Mouse (Mus musculus) heart, embryonic 13.5 days (tissue): ENCODE results near the gene Dnpep. TPM values are rescaled to one million over a fixed set of nuclear protein-coding genes. Genes with fewer than 3 reads are reported as not detected.

Experiments
- ATAC-seq: fragments of 200-750 bp; cut with Nextera tagmentation; 2 replicates; pipeline ENCODE4 v1.8.0; 2017; ENCODE audit warnings: moderate TSS enrichment; ENCODE audit not compliant: insufficient number of reproducible peaks, low FRiP score, low TSS enrichment; ENCODE audit errors: extremely low read depth
- H3K27ac ChIP-seq: fragments of 300-500 bp; sonication (generic); replicated peaks from 2 replicates; pipeline ENCODE4 v1.5.1; 2015; ENCODE audit warnings: moderate library complexity, mild to moderate bottlenecking, inconsistent platforms
- H3K27me3 ChIP-seq: fragments of 300-500 bp; sonication (generic); replicated peaks from 2 replicates; pipeline ENCODE4 v1.6.1; 2015; ENCODE audit warnings: mild to moderate bottlenecking, inconsistent platforms
- H3K36me3 ChIP-seq: fragments of 300-500 bp; sonication (generic); 2 replicates; pipeline ENCODE4 v1.6.1; 2015; ENCODE audit warnings: mild to moderate bottlenecking, inconsistent platforms
- H3K4me1 ChIP-seq: fragments of 300-500 bp; sonication (generic); 2 replicates; pipeline ENCODE4 v1.6.1; 2015; ENCODE audit warnings: inconsistent platforms
- H3K4me2 ChIP-seq: fragments of 300-500 bp; sonication (generic); 2 replicates; pipeline ENCODE4 v1.6.1; 2015; ENCODE audit warnings: inconsistent platforms, mild to moderate bottlenecking, moderate library complexity
- H3K4me3 ChIP-seq: fragments of 300-500 bp; sonication (generic); 2 replicates; pipeline ENCODE4 v1.5.1; 2015; ENCODE audit warnings: moderate library complexity, mild to moderate bottlenecking, inconsistent platforms
- H3K9ac ChIP-seq: fragments of 300-500 bp; sonication (generic); 2 replicates; pipeline ENCODE4 v1.6.1; 2015; ENCODE audit warnings: inconsistent platforms, mild to moderate bottlenecking, moderate library complexity
- H3K9me3 ChIP-seq: fragments of 300-500 bp; sonication (generic); 2 replicates; pipeline ENCODE4 v1.6.1; 2016; ENCODE audit warnings: inconsistent platforms
- WGBS: fragments of 180-500 bp; shearing (Covaris S2); methylation state at CpG from one replicate; pipeline ENCODE4 v1.1.7; 2015; ENCODE audit warnings: mixed read lengths; 5-methylcytosine and 5-hydroxymethylcytosine counted together
- polyA plus RNA-seq: library from polyadenylated mRNA; unstranded; fragments of >200 nt; fragmentation: Nextera tagmentation; extraction: Ambion mirVana; gene quantifications from 2 replicates; pipeline ENCODE4 v1.2.1, GENCODE M21; 2015

The Dnpep gene
- polyA plus RNA-seq, 1 experiment from 2014 or later, result 115 TPM

DNA sequence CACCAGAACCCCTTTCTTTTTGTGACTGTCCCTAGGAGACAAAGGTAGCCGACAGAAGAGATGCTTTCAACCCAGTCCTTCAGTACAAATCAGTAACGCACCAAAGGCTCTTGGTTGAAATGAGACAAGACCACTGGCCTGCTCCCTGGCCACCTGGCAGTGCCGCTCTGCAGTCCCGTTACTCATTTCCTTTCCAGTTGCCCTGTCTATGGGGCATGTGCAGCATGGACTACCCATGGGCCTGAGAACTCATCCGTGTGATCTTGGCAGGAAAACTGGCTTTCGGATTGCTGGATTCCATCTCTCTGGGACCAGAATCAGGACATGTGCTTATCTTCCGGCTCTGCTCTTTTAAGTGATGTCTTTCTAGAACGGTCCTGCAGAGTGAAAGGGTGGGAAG lies 26.5 kb downstream of the Dnpep start:
- Histone ChIP-seq H3K27me3 (peaks cover 7% of the 10 kb centered on the region; the same call in 1 of the 2 replicates), H3K9ac (no peak overlapping the region), H3K4me3 (no peak overlapping the region), H3K9me3 (no peaks in the 10 kb centered on the region), H3K4me1 (peaks cover 21% of the 10 kb centered on the region), H3K27ac (no peak overlapping the region), H3K4me2 (no peak overlapping the region), H3K36me3 (no peaks in the 10 kb centered on the region)
- 76% methylated on average over 8 of the region's 8 CpGs for WGBS
- no peak for ATAC-seq

DNA sequence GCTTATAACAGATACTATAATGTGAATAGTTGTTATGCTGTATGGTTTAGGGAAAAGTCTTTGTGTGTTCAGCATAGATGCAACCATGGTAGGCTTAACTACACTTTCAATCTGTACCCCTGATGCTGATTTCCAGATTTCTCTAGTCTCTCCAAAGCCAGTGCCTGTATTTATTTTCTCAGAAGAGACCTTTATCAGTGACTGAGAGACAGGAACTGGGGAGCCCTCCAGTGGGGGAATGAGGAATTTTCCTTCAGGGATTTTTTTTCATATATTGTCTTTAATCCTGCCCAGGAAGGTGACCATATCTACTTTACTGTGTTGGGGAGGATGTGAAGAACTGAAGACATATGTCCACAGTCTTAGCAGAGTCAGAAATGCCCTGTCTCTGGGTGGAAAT lies 27.2 kb downstream of the Dnpep start:
- no peak overlapping the region for H3K9ac ChIP-seq
- H3K4me1 ChIP-seq, result peaks cover 21% of the 10 kb centered on the region
- no peak overlapping the region for H3K27ac ChIP-seq
- H3K36me3 ChIP-seq, result no peaks in the 10 kb centered on the region
- H3K4me3 ChIP-seq, result no peak overlapping the region
- H3K27me3 ChIP-seq, result peaks cover 7% of the 10 kb centered on the region; the same call in 1 of the 2 replicates
- H3K9me3 ChIP-seq, result no peaks in the 10 kb centered on the region
- ATAC-seq, result no peak
- no peak overlapping the region for H3K4me2 ChIP-seq

DNA sequence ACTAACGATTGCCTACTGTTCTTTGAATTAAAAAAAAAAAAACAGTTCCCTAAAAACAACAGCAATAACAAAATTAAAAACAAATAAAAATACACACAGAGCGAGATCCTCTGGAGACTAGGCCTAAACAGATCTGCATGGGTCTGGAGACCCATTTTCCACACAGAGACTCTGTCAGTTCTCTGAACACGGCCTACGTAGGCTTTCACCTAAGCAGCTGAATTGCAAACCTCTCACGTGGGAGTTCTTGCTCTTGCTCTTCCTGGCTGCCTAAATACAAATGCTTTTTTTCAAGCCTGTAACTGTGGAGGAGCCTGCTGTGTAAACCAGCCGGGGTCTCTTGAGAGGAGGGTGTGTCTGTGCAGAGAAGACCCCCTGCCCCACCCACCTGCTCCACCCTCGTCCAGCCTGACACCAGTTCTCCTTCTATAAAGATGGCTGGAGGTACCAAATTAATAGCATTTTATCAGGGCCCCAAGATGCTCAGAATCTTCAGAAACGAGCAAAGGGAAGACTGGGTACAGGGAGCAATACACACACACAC lies 27.8 kb downstream of the Dnpep start:
- Histone ChIP-seq H3K9me3 (no peaks in the 10 kb centered on the region), H3K4me2 (no peak overlapping the region), H3K27me3 (peaks cover 7% of the 10 kb centered on the region; the same call in 1 of the 2 replicates), H3K4me3 (no peak overlapping the region), H3K4me1 (peaks cover 21% of the 10 kb centered on the region), H3K36me3 (no peaks in the 10 kb centered on the region), H3K9ac (no peak overlapping the region), H3K27ac (no peak overlapping the region)
- ATAC-seq, result no peak
- WGBS, result 59% methylated on average over 8 of the region's 8 CpGs

DNA sequence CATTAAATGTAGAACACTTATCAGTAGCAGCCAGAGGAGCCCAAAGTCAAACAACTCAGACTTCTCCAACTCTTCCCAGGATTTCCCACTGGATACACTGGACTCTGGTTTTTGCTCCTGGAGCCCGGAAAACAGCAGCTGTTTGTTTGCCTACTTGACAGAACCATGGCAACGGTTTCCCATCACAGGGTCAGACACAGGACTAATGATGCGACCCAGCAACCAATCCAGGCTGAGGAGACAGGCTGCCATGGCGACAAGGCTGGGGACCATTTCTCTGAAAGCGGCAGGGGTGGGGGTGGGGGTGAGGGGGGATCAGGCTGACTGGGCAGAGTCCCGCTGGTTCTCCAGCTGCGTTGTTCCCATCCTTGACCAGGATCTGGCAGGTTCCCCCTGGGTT lies 28.4 kb downstream of the Dnpep start:
- no peak for ATAC-seq
- WGBS, result 15% methylated on average over 7 of the region's 7 CpGs
- Histone ChIP-seq H3K4me1 (peaks cover 21% of the 10 kb centered on the region), H3K9me3 (no peaks in the 10 kb centered on the region; the same call in 1 of the 2 replicates), H3K9ac (no peak overlapping the region), H3K27ac (no peak overlapping the region), H3K27me3 (peaks cover 7% of the 10 kb centered on the region; the same call in 1 of the 2 replicates), H3K4me3 (no peak overlapping the region), H3K36me3 (no peaks in the 10 kb centered on the region), H3K4me2 (no peak overlapping the region)

DNA sequence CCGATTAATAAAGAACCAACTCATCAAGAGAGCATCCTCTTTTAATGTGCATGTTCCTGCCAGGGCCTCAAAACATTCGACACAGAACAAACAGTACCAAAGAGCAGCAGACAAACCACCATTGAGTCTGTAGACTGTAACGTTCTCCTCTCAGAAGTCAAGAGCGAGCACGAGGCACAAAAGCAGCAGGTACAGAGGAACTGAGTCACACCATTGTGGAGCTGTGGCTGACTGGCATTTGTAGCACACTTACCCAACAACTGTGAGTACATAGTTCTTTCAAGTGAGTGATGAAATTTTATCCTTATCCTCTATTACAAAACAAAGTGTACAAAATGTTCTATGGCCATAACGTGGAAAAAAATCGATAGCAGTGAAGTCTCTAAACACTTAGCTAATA lies 32.9 kb downstream of the Dnpep start:
- Histone ChIP-seq H3K27ac (no peak overlapping the region), H3K36me3 (no peaks in the 10 kb centered on the region), H3K9me3 (no peaks in the 10 kb centered on the region; the same call in 1 of the 2 replicates), H3K27me3 (peaks cover 18% of the 10 kb centered on the region; the same call in 1 of the 2 replicates), H3K9ac (no peak overlapping the region), H3K4me1 (no peaks in the 10 kb centered on the region), H3K4me2 (no peak overlapping the region), H3K4me3 (no peak overlapping the region)
- ATAC-seq, result no peak
- whole genome bisulfite sequencing, result 77% methylated on average over 7 of the region's 7 CpGs

DNA sequence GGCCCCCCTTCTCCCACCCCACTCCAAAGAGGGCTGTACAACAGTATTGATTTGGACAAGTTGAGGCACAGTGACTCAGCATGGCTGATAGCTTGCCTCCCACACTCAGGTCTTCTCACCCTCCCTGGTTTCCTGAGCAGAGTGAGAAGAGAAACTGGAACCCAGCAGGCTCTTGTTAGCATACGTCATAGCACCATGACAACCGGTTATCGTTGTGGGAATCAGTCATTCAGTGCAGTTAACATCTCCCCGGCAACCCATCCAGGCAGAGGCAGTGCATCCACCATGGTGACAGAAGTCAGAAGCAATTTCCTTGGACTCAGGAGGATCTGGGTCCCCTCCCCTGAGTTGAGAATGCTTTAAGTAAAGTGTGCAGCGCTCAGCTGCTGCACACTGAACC lies 34.8 kb downstream of the Dnpep start:
- peaks cover 27% of the 10 kb centered on the region for H3K27me3 ChIP-seq
- H3K4me1 ChIP-seq, result no peaks in the 10 kb centered on the region
- no peak overlapping the region for H3K9ac ChIP-seq
- WGBS, result 68% methylated on average over 5 of the region's 5 CpGs
- no peaks in the 10 kb centered on the region; the same call in 1 of the 2 replicates for H3K9me3 ChIP-seq
- H3K27ac ChIP-seq, result no peak overlapping the region
- H3K36me3 ChIP-seq, result no peaks in the 10 kb centered on the region
- ATAC-seq, result no peak
- no peak overlapping the region for H3K4me2 ChIP-seq
- H3K4me3 ChIP-seq, result no peak overlapping the region

DNA sequence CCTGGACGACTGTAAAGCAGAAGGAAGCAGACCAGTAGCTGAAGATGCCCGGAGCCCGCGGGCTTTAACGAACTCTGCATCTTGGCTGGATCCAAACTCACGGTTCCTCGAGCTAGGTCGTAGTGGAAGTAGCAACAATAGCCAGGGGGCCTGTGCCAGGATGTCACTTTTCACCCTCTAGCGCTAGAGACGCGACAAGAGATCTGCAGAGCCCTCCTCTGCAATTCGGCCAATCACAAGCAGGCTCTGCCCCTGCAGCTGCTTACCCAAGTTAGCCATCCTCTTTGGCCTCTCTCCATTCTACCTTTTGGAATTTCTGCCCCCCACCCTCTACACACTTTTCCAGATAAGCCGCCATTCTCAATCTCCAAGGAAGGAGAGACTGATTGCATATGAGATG lies 39.6 kb downstream of the Dnpep start, which contains the start of gene Resp18:
Gene Resp18 (minus strand): TSS at position 188 of the 400 bp plus-strand sequence.
- Histone ChIP-seq H3K9ac (no peak within 1 kb of the TSS), H3K27me3 (peaks cover 65% of the 10 kb centered on the region), H3K4me1 (no peaks in the 10 kb centered on the region), H3K36me3 (no peaks in the 10 kb centered on the region), H3K9me3 (no peaks in the 10 kb centered on the region), H3K4me2 (no peak within 1 kb of the TSS), H3K27ac (no peak within 1 kb of the TSS), H3K4me3 (no peak within 1 kb of the TSS)
- 10% methylated on average over 13 of the region's 13 CpGs for WGBS
- no peak for ATAC-seq

DNA sequence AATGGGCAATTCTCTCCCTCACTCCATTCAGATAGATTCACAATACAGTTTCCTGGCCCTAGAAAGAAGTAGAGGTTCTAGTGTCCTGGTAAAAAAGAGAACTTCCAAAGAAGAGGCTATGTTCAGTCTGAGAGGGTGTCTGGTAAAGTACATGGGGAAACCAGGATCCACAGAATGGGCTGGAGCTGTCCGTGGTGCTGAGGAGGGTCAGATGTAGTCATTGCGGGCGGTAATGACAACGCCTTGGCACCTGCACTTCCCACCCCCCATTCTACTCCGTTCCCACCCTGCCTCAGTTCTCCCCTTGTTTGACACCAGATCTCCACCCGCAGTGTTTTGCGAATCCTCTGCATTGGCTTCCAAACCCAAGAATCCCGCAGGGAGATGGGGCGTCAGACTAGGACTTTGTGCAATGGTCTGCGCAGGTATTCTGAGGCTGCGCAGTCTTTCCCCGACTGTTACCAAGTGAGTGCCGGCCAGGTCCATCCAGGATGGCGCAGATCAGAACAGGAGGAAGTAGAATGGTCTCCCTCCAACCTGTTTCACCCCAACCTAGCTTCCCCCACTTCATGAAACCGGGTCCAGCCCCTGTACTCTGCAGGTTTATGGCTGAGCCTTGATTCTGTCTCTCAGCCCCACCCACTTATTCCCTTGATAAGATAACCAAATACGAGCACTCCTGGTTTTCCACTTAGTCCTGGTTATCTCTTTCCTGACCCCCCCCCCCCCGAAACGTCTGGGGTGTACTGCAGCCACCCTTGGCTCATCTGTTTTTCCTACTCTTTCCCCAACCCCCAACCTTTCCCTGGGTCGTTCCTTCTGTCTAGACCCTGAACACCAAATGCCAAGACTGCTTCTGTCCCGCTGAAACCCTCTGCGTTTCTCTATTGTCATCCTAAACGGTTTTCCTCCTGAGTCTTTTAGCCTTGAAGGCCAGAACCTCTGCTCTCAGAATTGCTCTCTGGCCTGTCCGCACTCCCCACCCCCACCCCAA lies 40.3 kb downstream of the Dnpep start:
- no peaks in the 10 kb centered on the region for H3K36me3 ChIP-seq
- no peak overlapping the region for H3K9ac ChIP-seq
- no peak overlapping the region for H3K4me2 ChIP-seq
- H3K9me3 ChIP-seq, result no peaks in the 10 kb centered on the region
- H3K27ac ChIP-seq, result no peak overlapping the region
- no peaks in the 10 kb centered on the region for H3K4me1 ChIP-seq
- peaks cover 71% of the 10 kb centered on the region for H3K27me3 ChIP-seq
- no peak overlapping the region for H3K4me3 ChIP-seq
- ATAC-seq, result no peak
- 7% methylated on average over 23 of the region's 23 CpGs for WGBS

DNA sequence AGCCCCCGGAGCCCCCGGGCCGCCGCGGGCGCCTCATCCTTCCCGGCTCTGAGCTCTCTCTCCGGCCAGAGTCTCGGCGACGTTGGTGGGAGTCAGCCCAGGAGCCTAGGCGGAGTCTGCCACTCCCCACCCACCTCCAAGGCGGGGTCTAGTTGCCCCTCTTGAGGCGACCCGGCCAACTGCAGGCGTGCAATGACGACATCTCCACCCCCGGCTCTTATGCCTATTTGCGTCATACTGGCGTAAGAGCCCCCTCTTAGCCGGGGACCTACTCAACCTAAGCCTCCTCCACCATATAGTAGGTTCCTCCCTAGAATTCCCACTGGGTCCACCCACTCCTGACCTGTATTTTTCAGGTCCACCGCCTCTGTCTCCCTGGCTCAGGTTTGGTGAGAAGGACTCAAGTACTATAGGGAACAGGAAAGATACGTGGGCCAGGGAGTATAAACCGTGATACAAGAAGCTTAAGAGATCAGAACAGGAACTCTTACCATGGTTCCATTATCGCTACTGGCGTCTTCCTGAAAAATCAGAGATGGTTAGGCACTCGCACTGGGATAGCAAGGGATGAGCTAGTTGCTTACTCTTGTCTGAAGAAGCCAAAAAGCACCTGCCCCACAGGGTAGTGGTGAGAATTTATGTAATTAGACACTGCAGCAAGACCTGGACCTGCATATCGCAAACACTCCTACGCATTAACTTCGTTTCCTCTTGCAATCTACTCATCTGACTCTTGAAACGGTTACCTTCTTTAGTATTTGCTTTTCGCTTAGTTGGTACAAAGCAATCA lies 53.5 kb downstream of the Dnpep start, which contains the start of gene Ptprn:
Gene Ptprn (minus strand): TSS at position 412 of the 790 bp plus-strand sequence.
- Histone ChIP-seq H3K27ac (no peak within 1 kb of the TSS), H3K27me3 (peaks cover 85% of the 10 kb centered on the region), H3K4me1 (no peaks in the 10 kb centered on the region), H3K4me2 (peak within 1 kb of the TSS; percentile 51), H3K9me3 (no peaks in the 10 kb centered on the region), H3K9ac (no peak within 1 kb of the TSS), H3K4me3 (peak within 1 kb of the TSS; percentile 29), H3K36me3 (no peaks in the 10 kb centered on the region)
- 9% methylated on average over 32 of the region's 32 CpGs for WGBS
- no peak for ATAC-seq

DNA sequence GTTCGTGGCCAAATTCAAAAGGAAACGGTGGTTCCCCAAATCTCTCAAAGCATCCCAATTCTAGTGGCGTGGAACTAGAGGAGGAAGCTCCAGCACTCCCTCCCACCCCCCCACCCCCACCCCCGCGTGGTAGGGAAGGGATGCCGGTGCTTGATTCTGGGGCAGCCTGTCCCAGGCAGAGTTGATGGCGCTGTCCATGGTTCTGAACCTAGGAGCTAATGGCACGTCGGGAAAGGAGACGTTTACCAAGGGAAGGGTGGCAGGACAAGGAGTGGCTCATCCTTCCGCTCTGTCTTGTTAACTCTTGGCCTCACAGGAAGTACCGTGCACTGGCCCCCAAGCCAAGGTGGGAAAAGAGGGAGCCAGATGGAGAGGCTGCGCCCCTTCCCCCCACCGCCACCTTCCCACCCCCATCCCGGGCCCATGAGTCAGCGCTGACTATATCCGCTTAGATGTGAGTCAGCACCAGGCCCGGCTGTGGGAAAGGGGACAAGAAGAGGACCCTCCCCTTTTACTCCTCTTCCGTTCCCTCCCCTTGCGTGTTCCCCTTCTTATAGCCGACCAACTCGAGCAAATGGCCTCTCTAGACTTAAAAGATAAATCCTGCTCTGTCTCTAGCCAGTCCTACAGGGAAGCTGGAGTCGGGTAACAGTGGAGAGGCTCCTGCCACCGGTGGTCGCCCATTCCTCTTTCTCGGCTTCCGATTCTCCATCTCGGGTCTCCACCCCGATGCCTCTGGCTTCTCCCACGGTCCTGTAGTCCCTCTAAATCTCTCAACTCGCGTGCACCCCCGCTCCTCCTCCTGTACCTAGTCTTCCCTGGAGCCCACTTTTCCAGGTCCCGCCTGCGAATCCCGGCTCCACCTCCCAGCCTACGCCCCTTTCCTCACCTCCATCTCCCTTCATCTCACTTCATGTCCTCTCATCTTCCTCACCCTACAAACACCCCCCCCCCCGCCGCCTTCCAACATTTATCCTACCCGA lies 54.5 kb downstream of the Dnpep start:
- no peaks in the 10 kb centered on the region for H3K4me1 ChIP-seq
- peak overlapping the region; percentile 51 for H3K4me2 ChIP-seq
- H3K9ac ChIP-seq, result no peak overlapping the region
- H3K4me3 ChIP-seq, result peak overlapping the region; percentile 29
- H3K27me3 ChIP-seq, result peaks cover 76% of the 10 kb centered on the region
- H3K36me3 ChIP-seq, result no peaks in the 10 kb centered on the region
- no peaks in the 10 kb centered on the region for H3K9me3 ChIP-seq
- no peak overlapping the region for H3K27ac ChIP-seq
- ATAC-seq, result no peak
- 3% methylated on average over 40 of the region's 40 CpGs for WGBS
